Mouse (Mus musculus): ENCODE results near the gene Nol8. TPM values are rescaled to one million over a fixed set of nuclear protein-coding genes. Genes with fewer than 3 reads are reported as not detected.

Nol8 gene
- 10 to 100 TPM; 25.4 to 31.7 TPM for total RNA-seq (2021)

- peak; percentile 99 to 100 for DNase-seq (ENCODE audit: low spot score in 2 of 2)
- intact Hi-C loops (cut with DNase I) = loop anchor here (2.0 kb wide), 1 partner anchor 312 kb away; the partner anchor contains the start of gene Bicd2
These were observed at the start of gene Nol8, which contains the start of gene Cenpp for GRCm38 (mm10) chr13:49652481-49653179. Gene Nol8, plus strand, starts transcription at chr13:49653078. Gene Cenpp, minus strand, starts transcription at chr13:49652785.

- no peak for DNase-seq (ENCODE audit: low spot score in 2 of 2)
- intact Hi-C loops (cut with DNase I) = no loop called here
These were observed 49.3 kb upstream of the Nol8 start for GRCm38 (mm10) chr13:49603603-49604002.

- intact Hi-C loops (cut with DNase I) = no loop called here
- peak in 1 of 2 experiments; percentile 10 for DNase-seq (ENCODE audit: low spot score in 2 of 2)
These were observed 45.2 kb upstream of the Nol8 start, which contains the start of gene Ogn for GRCm38 (mm10) chr13:49607714-49608113. Gene Ogn, plus strand, starts transcription at chr13:49608046.

- no peak for DNase-seq (ENCODE audit: low spot score in 2 of 2)
- intact Hi-C loops (cut with DNase I) = no loop called here
These were observed 44.1 kb upstream of the Nol8 start for GRCm38 (mm10) chr13:49608589-49609322.

- no peak for DNase-seq (ENCODE audit: low spot score in 2 of 2)
- intact Hi-C loops (cut with DNase I) = no loop called here
These were observed 35.9 kb upstream of the Nol8 start for GRCm38 (mm10) chr13:49617021-49617420.

GRCm38 (mm10) chr13:49618365-49618764 is 34.5 kb upstream of the Nol8 start:
- DNase-seq (ENCODE audit: low spot score in 2 of 2) = no peak
- intact Hi-C loops (cut with DNase I) = no loop called here

GRCm38 (mm10) chr13:49623216-49623615 is 29.7 kb upstream of the Nol8 start:
- no peak for DNase-seq (ENCODE audit: low spot score in 2 of 2)
- intact Hi-C loops (cut with DNase I) = no loop called here

GRCm38 (mm10) chr13:49628167-49628566 is 24.7 kb upstream of the Nol8 start:
- intact Hi-C loops (cut with DNase I) = no loop called here
- DNase-seq (ENCODE audit: low spot score in 2 of 2) = no peak

- DNase-seq (ENCODE audit: low spot score in 2 of 2) = no peak
- intact Hi-C loops (cut with DNase I) = no loop called here
These were observed 23.8 kb upstream of the Nol8 start for GRCm38 (mm10) chr13:49629076-49629475.

- intact Hi-C loops (cut with DNase I) = loop anchor here (5.0 kb wide), 2 partner anchors 83 to 303 kb away; no protein-coding TSS in a partner anchor
- no peak for DNase-seq (ENCODE audit: low spot score in 2 of 2)
These were observed 12.9 kb upstream of the Nol8 start for GRCm38 (mm10) chr13:49639965-49640364.

GRCm38 (mm10) chr13:49642650-49643049 is 10.2 kb upstream of the Nol8 start:
- no peak for DNase-seq (ENCODE audit: low spot score in 2 of 2)
- intact Hi-C loops (cut with DNase I) = loop anchor here (5.0 kb wide), 2 partner anchors 85 to 305 kb away; no protein-coding TSS in a partner anchor

GRCm38 (mm10) chr13:49643669-49644362 is 9.1 kb upstream of the Nol8 start:
- intact Hi-C loops (cut with DNase I) = loop anchor here (1.0 to 5.0 kb wide), 3 partner anchors 87 to 307 kb away; no protein-coding TSS in a partner anchor
- no peak for DNase-seq (ENCODE audit: low spot score in 2 of 2)

- intact Hi-C loops (cut with DNase I) = loop anchor here (1.0 to 5.0 kb wide), 3 partner anchors 88 to 308 kb away; no protein-coding TSS in a partner anchor
- peak; percentile 19 to 59 for DNase-seq (ENCODE audit: low spot score in 2 of 2)
These were observed 7.9 kb upstream of the Nol8 start for GRCm38 (mm10) chr13:49644731-49645529.

GRCm38 (mm10) chr13:49646019-49646418 is 6.9 kb upstream of the Nol8 start:
- intact Hi-C loops (cut with DNase I) = no loop called here
- DNase-seq (ENCODE audit: low spot score in 2 of 2) = no peak

GRCm38 (mm10) chr13:49651136-49651535 is 1.7 kb upstream of the Nol8 start:
- intact Hi-C loops (cut with DNase I) = no loop called here

GRCm38 (mm10) chr13:49651781-49652351 is 1.0 kb upstream of the Nol8 start:
- intact Hi-C loops (cut with DNase I) = loop anchor here (2.0 kb wide), 1 partner anchor 311 kb away; the partner anchor contains the start of gene Bicd2
- DNase-seq (ENCODE audit: low spot score in 2 of 2) = no peak

More at GRCm38 (mm10) chr13:49651136-49651535, 1.7 kb upstream of the Nol8 start:
- no peak for DNase-seq (ENCODE audit: low spot score in 2 of 2)

- intact Hi-C loops (cut with DNase I) = loop anchor here (2.0 kb wide), 1 partner anchor 312 kb away; the partner anchor contains the start of gene Bicd2
- DNase-seq (ENCODE audit: low spot score in 2 of 2) = no peak
These were observed 283 bp downstream of the Nol8 start for GRCm38 (mm10) chr13:49653180-49653541.

- DNase-seq (ENCODE audit: low spot score in 2 of 2) = no peak
- intact Hi-C loops (cut with DNase I) = loop anchor here (10.0 kb wide), 1 partner anchor 47 kb away; no protein-coding TSS in a partner anchor
These were observed 24.9 kb downstream of the Nol8 start for GRCm38 (mm10) chr13:49677793-49678192.
